Mouse (Mus musculus) activated CD4-positive, CD25-positive, alpha-beta regulatory T cell, adult 9 weeks (primary cell): Measurements from ENCODE around the gene Samd9l. TPM values are rescaled to one million over a fixed set of nuclear protein-coding genes. Genes with fewer than 3 reads are reported as not detected.

Source experiments
- polyA plus RNA-seq: library from polyadenylated mRNA; unstranded; fragments of 100-300 nt; shearing (Covaris generic); gene quantifications from one replicate; pipeline ENCODE4 v1.2.1, GENCODE M21; 2017

Samd9l gene
- polyA plus RNA-seq, result 132 TPM

GRCm38 (mm10) chr6:3399340-3400068, at the start of gene Samd9l:
Samd9l (minus strand) TSS chr6:3399572.

Other genes with a start within 250 kb of the Samd9l start
- gene Hepacam2, start 98.7 kb upstream of the Samd9l start, polyA plus RNA-seq, result 0.21 TPM
- 24.8 TPM for gene Vps50, start 98.8 kb upstream of the Samd9l start, polyA plus RNA-seq